Comparison of ENCODE assay signal across 8 mouse cellular contexts in genomic region chr11:95533484-95534160, GRCm38 (mm10). TPM values are rescaled to one million over a fixed set of nuclear protein-coding genes. Genes with fewer than 3 reads are reported as not detected.
DNase-seq lines count a peak whose midpoint lies in the region; ATAC-seq lines count a peak whose summit lies in the region.

No protein-coding gene starts in this region.

- no peak overlapping the region for H3K27ac ChIP-seq in embryonic facial prominence, embryonic 11.5 days (replicated peaks; ENCODE audit: low read depth, low read length)
- H3K27ac ChIP-seq in limb, embryonic 11.5 days (replicated peaks; ENCODE audit: low read depth, low read length) = no peak overlapping the region
- H3K27ac ChIP-seq in midbrain, embryonic 14.5 days (replicated peaks; ENCODE audit: low read depth, low read length) = no peak overlapping the region

- peak overlapping the region; percentile 34 for H3K4me2 ChIP-seq in embryonic facial prominence, embryonic 11.5 days (ENCODE audit: low read depth, low read length)
- H3K4me2 ChIP-seq in limb, embryonic 11.5 days (ENCODE audit: low read depth, severe bottlenecking) = no peak overlapping the region
- H3K4me2 ChIP-seq in midbrain, embryonic 14.5 days (ENCODE audit: low read length) = peak overlapping the region; percentile 48

- peak overlapping the region; percentile 37 for H3K9ac ChIP-seq in embryonic facial prominence, embryonic 11.5 days (replicated peaks; ENCODE audit: low read length)
- H3K9ac ChIP-seq in limb, embryonic 11.5 days (ENCODE audit: low read length) = no peak overlapping the region
- no peak overlapping the region for H3K9ac ChIP-seq in midbrain, embryonic 14.5 days (replicated peaks; ENCODE audit: low read length)

- DNase-seq in adrenal gland, postnatal 25 days = peak; percentile 97
- DNase-seq in embryonic facial prominence, embryonic 11.5 days (ENCODE audit: low spot score) = peak; percentile 92
- DNase-seq in heart, adult 18-20 months = peak; percentile 83 to 94
- peak; percentile 89 for DNase-seq in kidney, adult 18-20 months
- peak; percentile 96 for DNase-seq in limb, embryonic 11.5 days (ENCODE audit: low spot score)
- DNase-seq in midbrain, embryonic 14.5 days = peak; percentile 94
- peak; percentile 50 for DNase-seq in spleen, adult 12 weeks (ENCODE audit: low spot score)

- no peaks in the 10 kb centered on the region for H3K27me3 ChIP-seq in embryonic facial prominence, embryonic 11.5 days (ENCODE audit: control insufficient read depth, insufficient read depth, low read length)
- no peaks in the 10 kb centered on the region for H3K27me3 ChIP-seq in limb, embryonic 11.5 days (ENCODE audit: control insufficient read depth, insufficient read depth, low read length)
- H3K27me3 ChIP-seq in midbrain, embryonic 14.5 days (ENCODE audit: control insufficient read depth, insufficient read depth, low read length) = no peaks in the 10 kb centered on the region; the same call in 1 of the 2 replicates

- H3K4me1 ChIP-seq in embryonic facial prominence, embryonic 11.5 days (ENCODE audit: control insufficient read depth, insufficient read depth, low read length) = no peaks in the 10 kb centered on the region
- H3K4me1 ChIP-seq in limb, embryonic 11.5 days (ENCODE audit: control insufficient read depth, insufficient read depth, low read length) = peaks cover 6% of the 10 kb centered on the region; the same call in 1 of the 2 replicates
- H3K4me1 ChIP-seq in midbrain, embryonic 14.5 days (ENCODE audit: control insufficient read depth, insufficient read depth, low read length) = peaks cover 3% of the 10 kb centered on the region; the same call in 1 of the 2 replicates

- 22% methylated on average over 24 of the region's 24 CpGs for WGBS in embryonic facial prominence, embryonic 11.5 days
- WGBS in limb, embryonic 11.5 days = 22% methylated on average over 24 of the region's 24 CpGs
- 24% methylated on average over 24 of the region's 24 CpGs for WGBS in midbrain, embryonic 14.5 days

- 0 out of 2 replicates have a peak overlapping the region, but pooled peaks have one; percentile 6 for H3K4me3 ChIP-seq in embryonic facial prominence, embryonic 11.5 days (ENCODE audit: low read depth, low read length)
- no peak overlapping the region for H3K4me3 ChIP-seq in limb, embryonic 11.5 days (ENCODE audit: low read depth, low read length)
- H3K4me3 ChIP-seq in midbrain, embryonic 14.5 days (replicated peaks; ENCODE audit: low read depth, low read length) = peak overlapping the region; percentile 15; the same call in 1 of the 2 replicates

- ATAC-seq in embryonic facial prominence, embryonic 11.5 days (replicated peaks; ENCODE audit: insufficient number of reproducible peaks, low FRiP score, low TSS enrichment, low read depth) = peak; percentile 67; the same call in 1 of the 2 replicates
- ATAC-seq in limb, embryonic 11.5 days (ENCODE audit: insufficient number of reproducible peaks, low FRiP score, low TSS enrichment, low read depth) = no peak; the same call in 1 of the 2 replicates
- 0 out of 2 replicates have a peak, but pooled peaks have one; percentile 64 for ATAC-seq in midbrain, embryonic 14.5 days (ENCODE audit: low FRiP score, low TSS enrichment)
- no peak for ATAC-seq in activated CD4-positive, CD25-positive, alpha-beta regulatory T cell, adult 4 months

- no peaks in the 10 kb centered on the region for H3K9me3 ChIP-seq in embryonic facial prominence, embryonic 11.5 days (replicated peaks; ENCODE audit: control insufficient read depth, low read length)
- H3K9me3 ChIP-seq in limb, embryonic 11.5 days (ENCODE audit: control insufficient read depth, low read length) = no peaks in the 10 kb centered on the region
- no peaks in the 10 kb centered on the region for H3K9me3 ChIP-seq in midbrain, embryonic 14.5 days (ENCODE audit: control insufficient read depth, low read length)

- no peaks in the 10 kb centered on the region for H3K36me3 ChIP-seq in embryonic facial prominence, embryonic 11.5 days (replicated peaks; ENCODE audit: control insufficient read depth, insufficient read depth, low read depth, low read length)
- no peaks in the 10 kb centered on the region for H3K36me3 ChIP-seq in limb, embryonic 11.5 days (ENCODE audit: control insufficient read depth, insufficient read depth, low read length)
- no peaks in the 10 kb centered on the region for H3K36me3 ChIP-seq in midbrain, embryonic 14.5 days (ENCODE audit: control insufficient read depth, insufficient read depth, low read length)

RNA-seq across cellular contexts. Expression of gene Nxph3, which starts 19.3 kb away (rescaled TPM):
- total RNA-seq in adrenal gland, postnatal 25 days (2021) = 2.0 and 2.9 TPM in 2 replicates
- 0.61 and 0.98 TPM in 2 replicates for polyA plus RNA-seq in embryonic facial prominence, embryonic 11.5 days (2014; fragmentation: Nextera tagmentation; extraction: Ambion mirVana)
- total RNA-seq in heart, adult 18-20 months (2021) = under 1 TPM; 0.47 to 0.64 TPM
- 0.37 and 1.5 TPM in 2 replicates for polyA plus RNA-seq in limb, embryonic 11.5 days (2014; fragmentation: Nextera tagmentation; extraction: Ambion mirVana)
- 1.9 and 4.6 TPM in 2 replicates for polyA plus RNA-seq in midbrain, embryonic 14.5 days (2014; fragmentation: Nextera tagmentation; extraction: Ambion mirVana)
- polyA plus RNA-seq in activated CD4-positive, CD25-positive, alpha-beta regulatory T cell, adult 4 months (2017; shearing (Covaris generic)) = not detected

RNA-seq across cellular contexts. Expression of gene Ngfr, which starts 53.9 kb away (rescaled TPM):
- total RNA-seq in adrenal gland, postnatal 25 days (2021) = 1.7 and 3.3 TPM in 2 replicates
- 13.7 and 13.9 TPM in 2 replicates for polyA plus RNA-seq in embryonic facial prominence, embryonic 11.5 days (2014; fragmentation: Nextera tagmentation; extraction: Ambion mirVana)
- under 1 TPM; 0.37 to 0.64 TPM for total RNA-seq in heart, adult 18-20 months (2021)
- polyA plus RNA-seq in limb, embryonic 11.5 days (2014; fragmentation: Nextera tagmentation; extraction: Ambion mirVana) = 12.4 and 13.4 TPM in 2 replicates
- 8.4 and 13.7 TPM in 2 replicates for polyA plus RNA-seq in midbrain, embryonic 14.5 days (2014; fragmentation: Nextera tagmentation; extraction: Ambion mirVana)
- polyA plus RNA-seq in activated CD4-positive, CD25-positive, alpha-beta regulatory T cell, adult 4 months (2017; shearing (Covaris generic)) = not detected

Comparison
In these comparisons a context has a peak if more than half of its experiments do, and no peak if none do; other contexts are left out.
1. ATAC-seq: peak in embryonic facial prominence, embryonic 11.5 days (single experiment) and midbrain, embryonic 14.5 days (single experiment); none in limb, embryonic 11.5 days (single experiment) and activated CD4-positive, CD25-positive, alpha-beta regulatory T cell, adult 4 months (single experiment).
2. Peak in every context shown above with its lines, with median percentiles within 50 percentile points of each other: DNase-seq.